Mouse (Mus musculus): Measurements from ENCODE around the gene Bri3.

GRCm38 (mm10) chr5:144271772-144272171 is 27.5 kb downstream of the Bri3 start:
- no peak for TF ChIP-seq CTCF (IDR thresholded peaks at IDR 0.05; ENCODE audit: insufficient read depth, low read length)
- TF ChIP-seq POLR2A (IDR thresholded peaks at IDR 0.05; ENCODE audit: borderline replicate concordance, extremely low read depth, low read depth, low read length), result no peak

All from lung, adult 2 months (tissue).